25 mouse cellular contexts compared by ENCODE assay signal in the genomic region with DNA sequence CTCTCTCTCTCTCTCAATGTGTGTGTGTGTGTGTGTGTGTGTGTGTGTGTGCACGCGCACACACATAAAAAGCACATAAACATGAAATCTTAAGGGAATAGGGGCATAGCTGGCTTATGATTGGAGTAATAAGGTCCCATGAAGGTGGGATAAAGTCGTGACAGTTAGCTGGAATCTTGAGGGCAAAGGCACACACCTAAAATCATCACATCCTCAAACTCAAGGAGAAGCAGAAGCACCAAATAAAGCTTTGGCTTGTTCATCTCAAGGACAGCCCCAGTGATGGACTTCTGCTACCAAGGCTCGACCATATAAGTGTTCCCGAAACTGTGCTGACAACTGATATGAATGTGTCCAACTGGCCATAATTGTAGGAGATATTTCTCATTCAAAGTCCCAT. TPM values are rescaled to one million over a fixed set of nuclear protein-coding genes. Genes with fewer than 3 reads are reported as not detected.
"Had no signal": no experiment of that assay in that cellular context is flagged by ENCODE, and none has a peak within 500 bp of the region (broad histone marks: within the 10 kb centered on the region; RNA-seq: fewer than 3 reads in every experiment).

No protein-coding gene starts in this region.

- H3K4me1 ChIP-seq: neural tube, embryonic 12.5 days; neural tube, embryonic 13.5 days; neural tube, embryonic 15.5 days; stomach, embryonic 15.5 days had no signal

- H3K9ac ChIP-seq: neural tube, embryonic 12.5 days; neural tube, embryonic 13.5 days; neural tube, embryonic 15.5 days; stomach, embryonic 15.5 days had no signal

- H3K27me3 ChIP-seq: neural tube, embryonic 12.5 days; neural tube, embryonic 13.5 days; neural tube, embryonic 15.5 days; stomach, embryonic 15.5 days had no signal

- H3K36me3 ChIP-seq: neural tube, embryonic 12.5 days; neural tube, embryonic 13.5 days; neural tube, embryonic 15.5 days; stomach, embryonic 15.5 days had no signal

- H3K4me3 ChIP-seq: neural tube, embryonic 12.5 days; neural tube, embryonic 13.5 days; neural tube, embryonic 15.5 days; stomach, embryonic 15.5 days had no signal

- H3K4me2 ChIP-seq: neural tube, embryonic 12.5 days; neural tube, embryonic 13.5 days; neural tube, embryonic 15.5 days; stomach, embryonic 15.5 days had no signal

- H3K9me3 ChIP-seq: neural tube, embryonic 12.5 days; neural tube, embryonic 15.5 days; stomach, embryonic 15.5 days had no signal

- H3K27ac ChIP-seq: neural tube, embryonic 12.5 days; neural tube, embryonic 13.5 days; neural tube, embryonic 15.5 days; stomach, embryonic 15.5 days; stomach, postnatal 0 days had no signal

- DNase-seq: retina, postnatal 1 day; right cerebral cortex, adult 18-20 months; right cerebral cortex, postnatal 14 days; right cerebral cortex, postnatal 25 days; right cerebral cortex, postnatal 4 days; spleen, adult 18-20 months; thymus, adult 18-20 months; thymus, adult 2 months; thymus, postnatal 14 days; thymus, postnatal 25 days; thymus, postnatal 36 days; thymus, postnatal 4 days had no signal

RNA-seq across cellular contexts. Expression of gene AW822073, which starts 9.8 kb away (rescaled TPM):
- total RNA-seq: neutrophil, adult 5-6 weeks had no signal
- polyA plus RNA-seq: neural tube, embryonic 12.5 days; neural tube, embryonic 13.5 days; neural tube, embryonic 14.5 days; neural tube, embryonic 15.5 days; small intestine, adult 2 months; spleen, adult 2 months; stomach, embryonic 14.5 days; stomach, embryonic 15.5 days; stomach, embryonic 16.5 days; stomach, postnatal 0 days; thymus, adult 2 months; thymus, postnatal 0 days; urinary bladder, adult 2 months had no signal

RNA-seq across cellular contexts. Expression of gene Duxf3, which starts 17.5 kb away (rescaled TPM):
- polyA plus RNA-seq: neural tube, embryonic 12.5 days; neural tube, embryonic 13.5 days; neural tube, embryonic 14.5 days; neural tube, embryonic 15.5 days; small intestine, adult 2 months; spleen, adult 2 months; stomach, embryonic 14.5 days; stomach, embryonic 15.5 days; stomach, embryonic 16.5 days; stomach, postnatal 0 days; thymus, adult 2 months; thymus, postnatal 0 days; urinary bladder, adult 2 months had no signal

RNA-seq across cellular contexts. Expression of gene Gm4981, which starts 21.6 kb away (rescaled TPM):
- polyA plus RNA-seq: neural tube, embryonic 12.5 days; neural tube, embryonic 13.5 days; neural tube, embryonic 14.5 days; neural tube, embryonic 15.5 days; small intestine, adult 2 months; spleen, adult 2 months; stomach, embryonic 14.5 days; stomach, embryonic 15.5 days; stomach, embryonic 16.5 days; stomach, postnatal 0 days; thymus, adult 2 months; thymus, postnatal 0 days; urinary bladder, adult 2 months had no signal
